Mouse (Mus musculus) midbrain, embryonic 15.5 days (tissue): ENCODE data around the gene Pcyox1. TPM values are rescaled to one million over a fixed set of nuclear protein-coding genes. Genes with fewer than 3 reads are reported as not detected.

Source experiments
- ATAC-seq: fragments of 200-750 bp; cut with Nextera tagmentation; replicated peaks from 2 replicates; pipeline ENCODE4 v1.8.0; 2017; ENCODE audit warnings: moderate TSS enrichment
- H3K27ac ChIP-seq: fragments of 300-500 bp; sonication (generic); 2 replicates; pipeline ENCODE4 v1.5.1; 2015; ENCODE audit warnings: mild to moderate bottlenecking, inconsistent platforms
- H3K27me3 ChIP-seq: fragments of 300-500 bp; sonication (generic); replicated peaks from 2 replicates; pipeline ENCODE4 v1.6.1; 2015; ENCODE audit warnings: inconsistent platforms
- H3K36me3 ChIP-seq: fragments of 300-500 bp; sonication (generic); replicated peaks from 2 replicates; pipeline ENCODE4 v1.6.1; 2015; ENCODE audit warnings: inconsistent platforms
- H3K4me1 ChIP-seq: fragments of 300-500 bp; sonication (generic); 2 replicates; pipeline ENCODE4 v1.6.1; 2015; ENCODE audit warnings: inconsistent platforms
- H3K4me2 ChIP-seq: fragments of 300-500 bp; sonication (generic); 2 replicates; pipeline ENCODE4 v1.6.1; 2015; ENCODE audit warnings: inconsistent platforms, mild to moderate bottlenecking, moderate library complexity
- H3K4me3 ChIP-seq: fragments of 300-500 bp; sonication (generic); 2 replicates; pipeline ENCODE4 v1.5.1; 2015; ENCODE audit warnings: mild to moderate bottlenecking, inconsistent platforms
- H3K9ac ChIP-seq: fragments of 300-500 bp; sonication (generic); 2 replicates; pipeline ENCODE4 v1.6.1; 2015; ENCODE audit warnings: mild to moderate bottlenecking, inconsistent platforms
- H3K9me3 ChIP-seq: fragments of 300-500 bp; sonication (generic); 2 replicates; pipeline ENCODE4 v1.6.1; 2016; ENCODE audit warnings: inconsistent platforms
- WGBS: fragments of 180-500 bp; shearing (Covaris S2); methylation state at CpG from one replicate; pipeline ENCODE4 v1.1.7; 2015; ENCODE audit warnings: mixed read lengths; 5-methylcytosine and 5-hydroxymethylcytosine counted together
- polyA plus RNA-seq: library from polyadenylated mRNA; unstranded; fragments of >200 nt; fragmentation: Nextera tagmentation; extraction: Ambion mirVana; gene quantifications from 2 replicates; pipeline ENCODE4 v1.2.1, GENCODE M21; 2015

The Pcyox1 gene
- polyA plus RNA-seq, 1 experiment from 2014 or later, result 96.5 TPM

GRCm38 (mm10) chr6:86418711-86419110 is 21.8 kb upstream of the Pcyox1 start:
- no peaks in the 10 kb centered on the region for H3K9me3 ChIP-seq
- no peak overlapping the region for H3K4me3 ChIP-seq
- no peak overlapping the region for H3K4me2 ChIP-seq
- H3K4me1 ChIP-seq, result no peaks in the 10 kb centered on the region
- H3K9ac ChIP-seq, result no peak overlapping the region
- no peak overlapping the region for H3K27ac ChIP-seq
- H3K36me3 ChIP-seq, result peaks cover 66% of the 10 kb centered on the region
- ATAC-seq, result no peak
- WGBS, result 95% methylated on average over 6 of the region's 6 CpGs
- H3K27me3 ChIP-seq, result no peaks in the 10 kb centered on the region

GRCm38 (mm10) chr6:86406306-86406705 is 9.4 kb upstream of the Pcyox1 start:
- Histone ChIP-seq H3K4me2 (peak overlapping the region; percentile 78), H3K27ac (no peak overlapping the region), H3K9me3 (no peaks in the 10 kb centered on the region), H3K27me3 (no peaks in the 10 kb centered on the region), H3K9ac (no peak overlapping the region; the same call in 1 of the 2 replicates), H3K36me3 (peaks cover 8% of the 10 kb centered on the region; the same call in 1 of the 2 replicates), H3K4me1 (peaks cover 35% of the 10 kb centered on the region), H3K4me3 (peak overlapping the region; percentile 70)
- no peak for ATAC-seq

- no peak for ATAC-seq
- Histone ChIP-seq H3K4me1 (peaks cover 34% of the 10 kb centered on the region), H3K9ac (peak overlapping the region; percentile 99), H3K36me3 (peaks cover 8% of the 10 kb centered on the region; the same call in 1 of the 2 replicates), H3K4me3 (peak overlapping the region; percentile 70), H3K4me2 (peak overlapping the region; percentile 78), H3K27ac (peak overlapping the region; percentile 100), H3K27me3 (no peaks in the 10 kb centered on the region), H3K9me3 (no peaks in the 10 kb centered on the region)
- WGBS, result 0% methylated on average over 11 of the region's 11 CpGs
Observed at GRCm38 (mm10) chr6:86404996-86405395, 8.0 kb upstream of the Pcyox1 start.

- Histone ChIP-seq H3K9ac (peak within 1 kb of the TSS; percentile 99), H3K36me3 (0 out of 2 replicates have a peak, but pooled peaks cover 5% of the 10 kb centered on the region), H3K4me1 (peaks cover 28% of the 10 kb centered on the region), H3K4me3 (peak within 1 kb of the TSS; percentile 70), H3K4me2 (peak within 1 kb of the TSS; percentile 78), H3K27me3 (no peaks in the 10 kb centered on the region), H3K9me3 (no peaks in the 10 kb centered on the region), H3K27ac (peak within 1 kb of the TSS; percentile 100)
- under 1% methylated on average over 62 of the region's 62 CpGs for WGBS
- peak; percentile 97 for ATAC-seq
Observed at GRCm38 (mm10) chr6:86404100-86404861, 7.3 kb upstream of the Pcyox1 start, which contains the start of gene Tia1. TSS of gene Tia1 (plus strand) at chr6:86404219.

GRCm38 (mm10) chr6:86403728-86404099 is 6.8 kb upstream of the Pcyox1 start:
- Histone ChIP-seq H3K9ac (peak overlapping the region; percentile 99), H3K9me3 (no peaks in the 10 kb centered on the region), H3K27me3 (no peaks in the 10 kb centered on the region), H3K4me1 (peaks cover 28% of the 10 kb centered on the region), H3K36me3 (0 out of 2 replicates have a peak, but pooled peaks cover 5% of the 10 kb centered on the region), H3K4me3 (peak overlapping the region; percentile 70), H3K4me2 (peak overlapping the region; percentile 78), H3K27ac (peak overlapping the region; percentile 100)
- under 1% methylated on average over 15 of the region's 15 CpGs for WGBS
- peak; percentile 79 for ATAC-seq

GRCm38 (mm10) chr6:86402681-86403607 is 6.0 kb upstream of the Pcyox1 start:
- WGBS, result 40% methylated on average over 12 of the region's 12 CpGs
- Histone ChIP-seq H3K4me3 (peak overlapping the region; percentile 70), H3K9ac (peak overlapping the region; percentile 99; the same call in 1 of the 2 replicates), H3K27ac (peak overlapping the region; percentile 100; the same call in 1 of the 2 replicates), H3K36me3 (0 out of 2 replicates have a peak, but pooled peaks cover 5% of the 10 kb centered on the region), H3K4me2 (peak overlapping the region; percentile 78), H3K4me1 (peaks cover 25% of the 10 kb centered on the region), H3K9me3 (no peaks in the 10 kb centered on the region), H3K27me3 (no peaks in the 10 kb centered on the region)
- no peak for ATAC-seq

GRCm38 (mm10) chr6:86400972-86401371 is 4.0 kb upstream of the Pcyox1 start:
- Histone ChIP-seq H3K9me3 (no peaks in the 10 kb centered on the region), H3K4me3 (peak overlapping the region; percentile 17; the same call in 1 of the 2 replicates), H3K4me2 (peak overlapping the region; percentile 39), H3K36me3 (no peaks in the 10 kb centered on the region), H3K27me3 (no peaks in the 10 kb centered on the region), H3K4me1 (peaks cover 18% of the 10 kb centered on the region), H3K9ac (no peak overlapping the region), H3K27ac (no peak overlapping the region)
- WGBS, result 9% methylated on average over 9 of the region's 9 CpGs
- no peak for ATAC-seq

GRCm38 (mm10) chr6:86399995-86400394 is 3.0 kb upstream of the Pcyox1 start:
- Histone ChIP-seq H3K27me3 (no peaks in the 10 kb centered on the region), H3K4me1 (peaks cover 25% of the 10 kb centered on the region), H3K9ac (no peak overlapping the region), H3K9me3 (no peaks in the 10 kb centered on the region), H3K36me3 (no peaks in the 10 kb centered on the region), H3K27ac (no peak overlapping the region), H3K4me3 (no peak overlapping the region), H3K4me2 (no peak overlapping the region)
- WGBS, result 92% methylated on average over 2 of the region's 2 CpGs
- ATAC-seq, result no peak

GRCm38 (mm10) chr6:86398986-86399385 is 2.0 kb upstream of the Pcyox1 start:
- Histone ChIP-seq H3K36me3 (no peaks in the 10 kb centered on the region), H3K9me3 (no peaks in the 10 kb centered on the region), H3K4me1 (peaks cover 35% of the 10 kb centered on the region), H3K4me3 (no peak overlapping the region), H3K27ac (no peak overlapping the region), H3K9ac (no peak overlapping the region), H3K4me2 (no peak overlapping the region), H3K27me3 (no peaks in the 10 kb centered on the region)
- ATAC-seq, result no peak
- 73% methylated on average over 2 of the region's 2 CpGs for WGBS

- 7% methylated on average over 14 of the region's 14 CpGs for WGBS
- ATAC-seq, result peak; percentile 2; the same call in 1 of the 2 replicates
- Histone ChIP-seq H3K4me3 (peak overlapping the region; percentile 91), H3K27me3 (no peaks in the 10 kb centered on the region), H3K4me2 (peak overlapping the region; percentile 63), H3K9me3 (no peaks in the 10 kb centered on the region), H3K27ac (peak overlapping the region; percentile 93), H3K4me1 (peaks cover 34% of the 10 kb centered on the region), H3K36me3 (no peaks in the 10 kb centered on the region), H3K9ac (peak overlapping the region; percentile 92)
Observed at GRCm38 (mm10) chr6:86397257-86397980, 465 bp upstream of the Pcyox1 start.

- Histone ChIP-seq H3K9me3 (no peaks in the 10 kb centered on the region), H3K36me3 (peaks cover 13% of the 10 kb centered on the region), H3K27me3 (no peaks in the 10 kb centered on the region), H3K27ac (peak overlapping the region; percentile 93), H3K4me2 (peak overlapping the region; percentile 63), H3K4me1 (peaks cover 33% of the 10 kb centered on the region), H3K9ac (peak overlapping the region; percentile 92), H3K4me3 (peak overlapping the region; percentile 91)
- ATAC-seq, result no peak
- 12% methylated on average over 10 of the region's 10 CpGs for WGBS
Observed at GRCm38 (mm10) chr6:86395969-86396368, 985 bp downstream of the Pcyox1 start.
